8 mouse cellular contexts compared by ENCODE assay signal in genomic region chr8:124662446-124663111, GRCm38 (mm10). TPM values are rescaled to one million over a fixed set of nuclear protein-coding genes. Genes with fewer than 3 reads are reported as not detected.
DNase-seq lines count a peak whose midpoint lies in the region; ATAC-seq and TF ChIP-seq lines count a peak whose summit lies in the region.

No protein-coding gene starts in this region.

- H3K27me3 ChIP-seq in CH12.LX (replicated peaks) = peaks cover 2% of the 10 kb centered on the region
- no peaks in the 10 kb centered on the region for H3K27me3 ChIP-seq in embryonic facial prominence, embryonic 10.5 days (replicated peaks; ENCODE audit: low read depth, poor library complexity, severe bottlenecking)
- H3K27me3 ChIP-seq in hindbrain, embryonic 12.5 days = no peaks in the 10 kb centered on the region
- peaks cover 21% of the 10 kb centered on the region for H3K27me3 ChIP-seq in megakaryocyte, embryonic 14.5 days (replicated peaks)

- ATAC-seq in hindbrain, embryonic 12.5 days (ENCODE audit: low FRiP score) = peak; percentile 57

- TF ChIP-seq CTCF in CH12.LX (conservative IDR thresholded peaks at IDR 0.05 in 1 of 2, IDR thresholded peaks at IDR 0.05 in 1 of 2; ENCODE audit: low read depth in 2 of 2, low read length in 2 of 2) = no peak

- no peak overlapping the region for H3K27ac ChIP-seq in CH12.LX (ENCODE audit: insufficient read depth, low read depth)
- peak overlapping the region; percentile 92 for H3K27ac ChIP-seq in embryonic facial prominence, embryonic 10.5 days (replicated peaks)
- peak overlapping the region; percentile 86 for H3K27ac ChIP-seq in hindbrain, embryonic 12.5 days

- no peak for TF ChIP-seq RAD21 in CH12.LX (IDR thresholded peaks at IDR 0.05; ENCODE audit: low read depth, low read length)

- no peaks in the 10 kb centered on the region for H3K79me2 ChIP-seq in CH12.LX (replicated peaks; ENCODE audit: control insufficient read depth, extremely low read depth, insufficient read depth, poor library complexity, severe bottlenecking)

- in situ Hi-C loops in CH12.LX (cut with MboI; ENCODE audit: low pct_ligation_motif_present, low pct_unique_long_range_greater_than_20kb, low sequenced_read_pairs) = no loop called here

- no peaks in the 10 kb centered on the region for H3K9me3 ChIP-seq in CH12.LX (replicated peaks; ENCODE audit: low read length)
- no peaks in the 10 kb centered on the region for H3K9me3 ChIP-seq in embryonic facial prominence, embryonic 10.5 days
- H3K9me3 ChIP-seq in hindbrain, embryonic 12.5 days (replicated peaks) = no peaks in the 10 kb centered on the region
- H3K9me3 ChIP-seq in megakaryocyte, embryonic 14.5 days = no peaks in the 10 kb centered on the region

- H3K4me3 ChIP-seq in CH12.LX (replicated peaks in 1 of 3; ENCODE audit: low read depth in 2 of 3, low read length in 2 of 3, poor library complexity in 1 of 3) = peak overlapping the region; percentile 65 to 82 (median 73)
- H3K4me3 ChIP-seq in embryonic facial prominence, embryonic 10.5 days = peak overlapping the region; percentile 75
- H3K4me3 ChIP-seq in hindbrain, embryonic 12.5 days = peak overlapping the region; percentile 75
- H3K4me3 ChIP-seq in megakaryocyte, embryonic 14.5 days (replicated peaks) = peak overlapping the region; percentile 95

- dilution Hi-C loops in CH12.LX (cut with MboI; ENCODE audit: extremely low pct_ligation_motif_present, extremely low pct_unique_long_range_greater_than_20kb, low sequenced_read_pairs) = no loop called here

- peak; percentile 35 for DNase-seq in gastrocnemius, postnatal 10 days
- DNase-seq in gastrocnemius, adult 8-10 months (ENCODE audit: low spot score in 2 of 2) = no peak
- DNase-seq in CH12.LX (ENCODE audit: extremely low read depth) = no peak
- DNase-seq in embryonic facial prominence, embryonic 10.5 days (ENCODE audit: low spot score) = peak; percentile 50
- DNase-seq in layer of hippocampus, postnatal 36 days = no peak
- no peak for DNase-seq in cerebellum, adult 9-11 months

- TF ChIP-seq POLR2A in CH12.LX (IDR thresholded peaks at IDR 0.05; ENCODE audit: low read depth, low read length) = no peak

- peak overlapping the region; percentile 73 for H3K9ac ChIP-seq in CH12.LX (ENCODE audit: insufficient read depth, low read depth)
- peak overlapping the region; percentile 86 for H3K9ac ChIP-seq in hindbrain, embryonic 12.5 days

- peaks cover 6 to 17% of the 10 kb centered on the region in 2 experiments; a peak in 2 of 4 replicates for H3K4me1 ChIP-seq in CH12.LX (ENCODE audit: control insufficient read depth in 1 of 2, insufficient read depth in 2 of 2)
- H3K4me1 ChIP-seq in embryonic facial prominence, embryonic 10.5 days = peaks cover 41% of the 10 kb centered on the region
- peaks cover 46% of the 10 kb centered on the region for H3K4me1 ChIP-seq in hindbrain, embryonic 12.5 days
- peaks cover 56% of the 10 kb centered on the region for H3K4me1 ChIP-seq in megakaryocyte, embryonic 14.5 days

- H3K4me2 ChIP-seq in CH12.LX (ENCODE audit: insufficient read depth, low read depth, poor library complexity, severe bottlenecking) = peak overlapping the region; percentile 92
- peak overlapping the region; percentile 78 for H3K4me2 ChIP-seq in hindbrain, embryonic 12.5 days (replicated peaks)

- under 1% methylated on average over 49 of the region's 49 CpGs for WGBS in embryonic facial prominence, embryonic 10.5 days
- under 1% methylated on average over 49 of the region's 49 CpGs for WGBS in hindbrain, embryonic 12.5 days

- TF ChIP-seq EP300 in CH12.LX (IDR thresholded peaks at IDR 0.05; ENCODE audit: low read length) = no peak

- H3K36me3 ChIP-seq in CH12.LX (replicated peaks in 1 of 2; ENCODE audit: control insufficient read depth in 1 of 2, insufficient read depth in 1 of 2, low read length in 1 of 2) = peaks cover 0 to 3% of the 10 kb centered on the region in 2 experiments
- peaks cover 20% of the 10 kb centered on the region for H3K36me3 ChIP-seq in embryonic facial prominence, embryonic 10.5 days (replicated peaks)
- H3K36me3 ChIP-seq in hindbrain, embryonic 12.5 days = no peaks in the 10 kb centered on the region
- H3K36me3 ChIP-seq in megakaryocyte, embryonic 14.5 days (replicated peaks; ENCODE audit: low read length) = no peaks in the 10 kb centered on the region

TF ChIP-seq in CH12.LX, 34 proteins besides CTCF, POLR2A, EP300 and RAD21:
- TF ChIP-seq SIN3A (IDR thresholded peaks at IDR 0.05; ENCODE audit: low read length) (peak; percentile 50), MEF2A (IDR thresholded peaks at IDR 0.05; ENCODE audit: borderline replicate concordance, low read depth, low read length) (no peak), PAX5 (IDR thresholded peaks at IDR 0.05; ENCODE audit: low read length) (no peak), IRF4 (IDR thresholded peaks at IDR 0.05; ENCODE audit: low read depth, low read length) (0 out of 2 replicates have a peak, but pooled peaks have one; percentile 5), TBP (conservative IDR thresholded peaks at IDR 0.05; ENCODE audit: low read depth, low read length) (no peak)

RNA-seq across cellular contexts. Expression of gene 2310022B05Rik, which starts 0.6 kb away (rescaled TPM):
- total RNA-seq in gastrocnemius, postnatal 10 days (2021) = 10 to 100 TPM; 31.7 to 42.0 TPM
- total RNA-seq in gastrocnemius, adult 8-10 months (2022) = 10 to 100 TPM in 2 of 4 experiments, 1 to 10 TPM in 2; 8.0 to 13.0 (median 10.7) TPM
- total RNA-seq in CH12.LX (2012; rRNA removed) (3.4 and 5.7 TPM in 2 replicates), CH12.LX (2014; rRNA removed) (2.2 and 3.2 TPM in 2 replicates)
- polyA plus RNA-seq in CH12.LX (2012; ENCODE audit: insufficient read length, low read depth) = 7.1 and 7.8 TPM in 2 replicates
- polyA plus RNA-seq in embryonic facial prominence, embryonic 10.5 days (2016; fragmentation: Nextera tagmentation; extraction: Ambion mirVana) = 24.2 and 24.4 TPM in 2 replicates
- 26.6 and 31.2 TPM in 2 replicates for polyA plus RNA-seq in hindbrain, embryonic 12.5 days (2016; fragmentation: Nextera tagmentation; extraction: Ambion mirVana)
- 6.3 and 7.6 TPM in 2 replicates for polyA plus RNA-seq in megakaryocyte, embryonic 14.5 days (2012; ENCODE audit: insufficient read depth, low replicate concordance)
- 10 to 100 TPM; 71.9 to 76.2 TPM for total RNA-seq in layer of hippocampus, postnatal 36 days (2021)

RNA-seq across cellular contexts. Expression of gene Ttc13, which starts 59.2 kb away (rescaled TPM):
- 10 to 100 TPM; 21.4 to 28.4 TPM for total RNA-seq in gastrocnemius, postnatal 10 days (2021)
- 10 to 100 TPM; 14.1 to 20.5 (median 18.3) TPM for total RNA-seq in gastrocnemius, adult 8-10 months (2022)
- 33.6 and 36.6 TPM in 2 replicates for total RNA-seq in CH12.LX (2012; rRNA removed)
- total RNA-seq in CH12.LX (2014; rRNA removed) = 33.5 and 35.8 TPM in 2 replicates
- 26.3 and 30.8 TPM in 2 replicates for polyA plus RNA-seq in CH12.LX (2012; ENCODE audit: insufficient read length, low read depth)
- polyA plus RNA-seq in embryonic facial prominence, embryonic 10.5 days (2016; fragmentation: Nextera tagmentation; extraction: Ambion mirVana) = 47.0 and 48.7 TPM in 2 replicates
- 61.4 and 62.2 TPM in 2 replicates for polyA plus RNA-seq in hindbrain, embryonic 12.5 days (2016; fragmentation: Nextera tagmentation; extraction: Ambion mirVana)
- 0.69 and 5.4 TPM in 2 replicates for polyA plus RNA-seq in megakaryocyte, embryonic 14.5 days (2012; ENCODE audit: insufficient read depth, low replicate concordance)
- 10 to 100 TPM; 45.4 to 53.5 TPM for total RNA-seq in layer of hippocampus, postnatal 36 days (2021)

RNA-seq across cellular contexts. Expression of gene Arv1, which starts 59.4 kb away (rescaled TPM):
- total RNA-seq in gastrocnemius, postnatal 10 days (2021) = 1 to 10 TPM; 3.9 to 5.1 TPM
- 1 to 10 TPM; 1.5 to 4.5 (median 3.5) TPM for total RNA-seq in gastrocnemius, adult 8-10 months (2022)
- 9.7 and 11.5 TPM in 2 replicates for total RNA-seq in CH12.LX (2012; rRNA removed)
- 11.4 and 11.9 TPM in 2 replicates for total RNA-seq in CH12.LX (2014; rRNA removed)
- polyA plus RNA-seq in CH12.LX (2012; ENCODE audit: insufficient read length, low read depth) = 18.8 and 22.0 TPM in 2 replicates
- 31.5 and 33.5 TPM in 2 replicates for polyA plus RNA-seq in embryonic facial prominence, embryonic 10.5 days (2016; fragmentation: Nextera tagmentation; extraction: Ambion mirVana)
- polyA plus RNA-seq in hindbrain, embryonic 12.5 days (2016; fragmentation: Nextera tagmentation; extraction: Ambion mirVana) = 33.4 and 37.7 TPM in 2 replicates
- polyA plus RNA-seq in megakaryocyte, embryonic 14.5 days (2012; ENCODE audit: insufficient read depth, low replicate concordance) = 3.8 TPM in 1 of 2 replicates, not detected in the other
- total RNA-seq in layer of hippocampus, postnatal 36 days (2021) = 10 to 100 TPM; 13.7 to 13.8 TPM

Comparison
In these comparisons a context has a peak if more than half of its experiments do, and no peak if none do; other contexts are left out.
1. DNase-seq: peak in gastrocnemius, postnatal 10 days (single experiment) and embryonic facial prominence, embryonic 10.5 days (single experiment); none in gastrocnemius, adult 8-10 months (0 of 2), CH12.LX (single experiment), layer of hippocampus, postnatal 36 days (0 of 2) and cerebellum, adult 9-11 months (single experiment).
2. Peak in every context shown above with its lines, with median percentiles within 50 percentile points of each other: H3K4me3 ChIP-seq.